Mouse (Mus musculus): Measurements from ENCODE around the gene Prop1. TPM values are rescaled to one million over a fixed set of nuclear protein-coding genes. Genes with fewer than 3 reads are reported as not detected.

The Prop1 gene
- total RNA-seq, 2 experiments from 2014 or later: not detected

Other genes with a start within 250 kb of the Prop1 start
- gene Zfp354c, start 126.0 kb downstream of the Prop1 start, total RNA-seq (2021): 10 to 100 TPM; 59.8 to 66.1 TPM
- 1 to 10 TPM; 4.6 to 4.7 TPM for gene Zfp879, start 112.2 kb downstream of the Prop1 start, total RNA-seq (2021)
- gene Grm6, start 103.1 kb downstream of the Prop1 start, total RNA-seq (2021): not detected
- 1 to 10 TPM; 7.0 to 7.1 TPM for gene Zfp454, start 66.1 kb downstream of the Prop1 start, total RNA-seq (2021)
- 10 to 100 TPM; 18.6 to 21.7 TPM for gene Zfp2, start 37.6 kb downstream of the Prop1 start, total RNA-seq (2021)
- gene Zfp354b, start 22.1 kb downstream of the Prop1 start, total RNA-seq (2021): 1 to 10 TPM; 4.9 to 6.2 TPM
- gene 4933414I15Rik, start 10.0 kb downstream of the Prop1 start, total RNA-seq (2021): not detected
- not detected for gene Olfr1378, start 12.8 kb upstream of the Prop1 start, total RNA-seq (2021)
- not detected for gene Olfr1377, start 28.2 kb upstream of the Prop1 start, total RNA-seq (2021)
- not detected for gene Olfr51, start 49.8 kb upstream of the Prop1 start, total RNA-seq (2021)
- gene Olfr54, start 60.5 kb upstream of the Prop1 start, total RNA-seq (2021): not detected
- gene Olfr1375, start 94.3 kb upstream of the Prop1 start, total RNA-seq (2021): not detected
- 10 to 100 TPM in 1 of 2 experiments, 1 to 10 TPM in 1; 9.0 to 10.0 TPM for gene Zfp354a, start 105.5 kb upstream of the Prop1 start, total RNA-seq (2021)

Data from layer of hippocampus, postnatal 10 days (tissue).